Mouse (Mus musculus): Measurements from ENCODE around the gene Catsperg2.

GRCm38 (mm10) chr7:29768090-29768900, 41.5 kb upstream of the Catsperg2 start, which contains the start of gene Zfp84:
- TF ChIP-seq EP300 (IDR thresholded peaks at IDR 0.05) (no peak; the same call in 1 of the 2 replicates), CTCF (IDR thresholded peaks at IDR 0.05) (no peak)
